Mouse (Mus musculus): ENCODE measurements around the gene Negr1.

The Negr1 gene

DNA sequence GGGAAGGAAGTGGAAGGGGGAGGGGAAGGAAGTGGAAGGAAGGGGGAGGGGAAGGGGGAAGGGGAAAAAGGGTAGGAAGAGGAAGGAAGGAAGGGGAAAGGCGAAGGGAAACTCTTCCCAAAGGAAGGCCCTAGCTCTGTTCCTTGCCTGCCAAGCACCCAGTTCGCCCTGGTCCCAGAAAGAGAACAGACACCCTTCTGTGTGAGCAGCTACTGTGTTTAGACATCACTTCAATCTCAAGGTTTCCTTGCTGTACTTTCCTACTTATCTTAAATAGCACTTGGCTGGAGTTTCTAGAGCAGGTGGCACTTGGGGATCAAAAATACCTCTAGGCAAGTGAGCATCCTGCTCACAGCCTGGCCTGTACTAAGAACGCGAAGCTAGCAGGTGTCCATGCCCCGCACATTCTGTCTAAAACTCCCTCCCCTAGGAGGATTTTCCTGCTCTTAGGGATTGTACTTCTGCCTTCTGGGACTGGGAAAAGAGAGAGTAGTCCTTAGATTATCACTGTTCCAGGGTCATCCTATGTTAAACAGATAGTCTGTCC, 128.5 kb downstream of the Negr1 start:
- no peak for DNase-seq (ENCODE audit: low spot score)

DNA sequence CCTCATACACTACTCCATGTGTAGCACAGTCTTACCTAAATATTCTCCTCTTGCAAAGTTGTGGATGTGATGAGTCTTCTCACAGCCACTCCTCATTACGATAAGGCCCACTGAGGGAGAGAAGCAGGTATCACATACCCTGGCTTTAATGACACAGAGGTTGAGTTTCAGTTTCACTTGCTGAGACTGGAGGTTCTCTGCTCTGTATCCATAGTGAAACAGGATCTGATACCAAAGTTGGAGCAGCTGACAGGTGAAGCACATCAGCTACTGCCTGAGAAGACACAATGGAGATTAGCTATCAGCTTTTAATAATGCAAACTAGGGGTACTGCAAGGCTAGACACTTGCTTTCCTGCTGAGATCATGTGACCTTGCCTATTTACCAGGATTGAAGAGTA, 137.1 kb downstream of the Negr1 start:
- no peak for DNase-seq (ENCODE audit: low spot score)

DNA sequence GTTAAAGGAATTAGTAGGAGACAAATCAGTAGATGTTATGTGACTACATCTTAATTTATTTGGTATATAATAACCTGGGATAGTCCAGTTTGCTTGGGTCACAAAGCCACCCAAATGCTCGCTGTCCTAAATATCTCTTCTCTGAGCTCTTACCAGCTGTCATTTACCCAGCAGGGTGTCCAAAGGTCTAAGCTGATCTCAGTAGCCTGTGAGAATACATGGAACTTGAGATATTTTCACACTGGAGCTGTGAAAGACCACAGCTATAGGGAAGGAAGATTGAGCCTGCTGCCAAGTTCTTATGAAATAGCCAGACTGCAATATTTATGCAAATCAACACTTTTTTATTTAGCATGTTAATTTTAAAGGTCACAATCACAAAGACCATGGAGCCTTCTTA, 141.6 kb downstream of the Negr1 start:
- no peak for DNase-seq (ENCODE audit: low spot score)

DNA sequence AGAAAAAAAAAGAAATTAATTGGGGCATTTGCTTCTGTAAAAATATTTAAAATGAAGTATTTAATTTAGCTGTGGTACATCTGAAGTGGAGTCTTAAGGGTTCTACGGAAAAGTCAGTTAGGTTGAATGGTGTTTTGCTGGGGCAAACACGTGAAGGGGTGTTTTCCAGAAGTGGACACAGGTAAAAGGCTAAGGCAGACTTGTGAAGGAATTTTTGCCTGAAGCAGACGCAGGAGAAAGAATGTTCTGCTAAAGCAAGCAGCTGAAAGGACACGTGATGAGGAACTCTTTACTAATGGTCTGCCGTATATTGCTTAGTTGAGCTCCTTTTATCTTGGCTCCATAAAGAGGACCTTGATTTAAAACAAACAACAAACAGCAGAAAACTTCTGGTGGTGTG, 148.6 kb downstream of the Negr1 start:
- no peak for DNase-seq (ENCODE audit: low spot score)

DNA sequence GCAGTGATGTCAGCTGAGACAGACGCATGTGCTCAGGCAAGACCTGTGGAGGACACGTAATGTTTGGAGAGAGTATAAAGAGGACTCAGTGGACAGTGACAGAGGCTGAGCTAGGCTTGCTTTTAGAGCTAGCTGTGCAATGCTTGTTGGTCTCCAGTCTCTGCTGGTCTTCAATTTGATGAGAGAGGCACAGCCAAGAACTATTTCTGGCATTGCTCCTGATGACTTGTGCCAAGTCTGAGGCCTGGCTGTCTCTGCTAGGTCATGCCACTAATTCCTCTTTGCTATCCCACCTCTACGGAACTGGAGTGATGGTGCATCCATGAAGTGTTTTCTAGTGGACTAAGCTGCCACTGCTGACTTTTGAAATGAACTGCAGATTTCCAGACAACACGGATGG, 149.1 kb downstream of the Negr1 start:
- no peak for DNase-seq (ENCODE audit: low spot score)

DNA sequence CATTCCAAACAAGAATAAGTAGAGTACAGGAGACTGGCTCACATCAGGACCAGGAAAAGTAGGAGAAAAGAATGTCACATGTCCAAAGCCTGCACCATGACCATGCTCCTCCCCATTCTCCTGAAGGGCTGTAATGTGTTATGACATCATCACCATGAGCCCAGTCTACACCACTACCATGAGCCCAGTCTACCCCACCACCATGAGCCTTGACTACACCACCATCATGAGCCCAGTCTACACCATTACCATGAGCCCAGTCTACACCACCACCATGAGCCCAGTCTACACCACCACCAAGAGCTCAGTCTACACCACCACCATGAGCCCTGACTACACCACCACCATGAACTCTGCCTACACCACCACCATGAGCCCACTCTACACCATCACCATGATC, 174.7 kb downstream of the Negr1 start:
- no peak for DNase-seq (ENCODE audit: low spot score)

DNA sequence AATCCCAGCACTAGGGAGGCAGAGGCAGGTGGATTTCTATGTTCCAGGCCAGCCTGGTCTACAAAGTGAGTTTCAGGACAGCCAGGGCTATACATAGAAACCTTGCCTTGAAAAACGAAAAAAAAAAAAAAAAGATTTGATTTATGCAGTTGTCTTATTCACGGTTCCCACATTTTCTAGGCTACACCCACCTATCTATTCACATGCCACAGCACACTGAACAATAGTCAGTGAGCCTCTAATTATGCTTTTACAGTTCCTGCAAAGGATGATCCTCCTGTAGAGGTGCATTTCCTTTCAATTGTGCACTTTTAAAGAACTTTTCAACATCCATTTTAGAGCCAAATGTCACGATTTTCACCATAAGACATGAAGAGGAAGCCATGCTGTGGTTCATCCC, 177.9 kb downstream of the Negr1 start:
- DNase-seq (ENCODE audit: low spot score), result no peak

DNA sequence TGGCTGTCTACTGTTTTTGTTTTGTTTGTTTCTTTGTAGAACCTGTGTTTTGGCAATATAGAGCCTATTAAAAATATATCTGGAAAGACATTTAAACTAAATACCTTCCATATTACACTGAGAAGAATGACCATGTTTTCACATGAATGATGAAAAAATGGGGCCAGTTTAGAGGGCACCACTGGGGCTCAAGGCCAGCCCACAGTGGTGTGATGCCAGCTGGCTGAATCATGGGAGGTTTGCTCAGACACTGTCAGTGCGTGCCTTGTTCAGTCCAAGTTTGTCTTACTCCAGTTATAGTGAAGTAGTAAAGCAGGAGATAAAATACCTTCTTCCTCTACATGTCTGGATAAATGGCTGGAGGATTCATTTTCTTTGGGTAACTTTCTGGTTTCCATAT, 181.7 kb downstream of the Negr1 start:
- no peak for DNase-seq (ENCODE audit: low spot score)

DNA sequence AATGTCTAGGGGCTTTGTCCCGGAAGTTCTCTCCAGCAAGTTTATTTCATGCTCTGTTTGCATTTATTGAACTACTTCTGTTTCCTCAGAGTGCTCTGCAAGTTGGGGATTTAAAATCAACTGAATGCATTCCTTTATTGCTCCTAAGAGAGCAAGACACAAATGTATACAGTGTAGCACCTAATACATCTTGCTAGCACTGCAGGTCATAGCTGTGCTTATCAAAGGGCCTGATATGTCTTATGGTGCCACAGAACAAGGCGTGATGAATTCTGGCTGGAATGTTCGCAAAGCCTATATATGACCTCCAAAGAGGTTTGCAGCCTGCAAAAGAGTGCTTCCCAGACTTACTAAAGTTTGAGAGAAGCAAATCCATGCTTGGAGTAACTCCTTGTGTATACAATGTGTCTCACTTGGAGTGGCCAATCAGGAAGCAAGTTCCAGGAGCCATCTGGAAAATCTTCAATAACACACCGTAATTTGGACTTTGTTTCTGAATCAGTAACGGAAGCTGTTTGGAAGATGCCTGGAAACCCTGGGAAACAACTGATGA, 183.7 kb downstream of the Negr1 start:
- DNase-seq (ENCODE audit: low spot score), result no peak

DNA sequence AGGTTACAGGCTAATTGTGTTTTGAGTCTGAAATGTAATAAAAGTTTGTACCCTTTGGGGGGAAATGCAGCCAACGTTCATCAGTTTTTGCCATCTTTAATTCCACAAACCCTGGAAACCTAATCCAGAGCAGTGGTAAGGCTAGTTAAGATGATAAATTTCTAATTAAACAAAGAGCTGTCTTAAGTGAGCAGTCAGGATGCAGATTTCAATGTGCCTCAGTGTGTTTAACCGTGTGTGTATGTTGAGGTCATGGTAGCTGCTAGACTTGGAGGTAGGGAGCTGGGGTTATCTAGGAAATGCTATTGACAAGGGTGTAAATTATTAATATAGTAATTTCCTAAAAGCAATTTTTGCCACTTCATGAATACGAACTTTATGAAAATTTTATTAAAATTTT, 185.9 kb downstream of the Negr1 start:
- DNase-seq (ENCODE audit: low spot score), result no peak

DNA sequence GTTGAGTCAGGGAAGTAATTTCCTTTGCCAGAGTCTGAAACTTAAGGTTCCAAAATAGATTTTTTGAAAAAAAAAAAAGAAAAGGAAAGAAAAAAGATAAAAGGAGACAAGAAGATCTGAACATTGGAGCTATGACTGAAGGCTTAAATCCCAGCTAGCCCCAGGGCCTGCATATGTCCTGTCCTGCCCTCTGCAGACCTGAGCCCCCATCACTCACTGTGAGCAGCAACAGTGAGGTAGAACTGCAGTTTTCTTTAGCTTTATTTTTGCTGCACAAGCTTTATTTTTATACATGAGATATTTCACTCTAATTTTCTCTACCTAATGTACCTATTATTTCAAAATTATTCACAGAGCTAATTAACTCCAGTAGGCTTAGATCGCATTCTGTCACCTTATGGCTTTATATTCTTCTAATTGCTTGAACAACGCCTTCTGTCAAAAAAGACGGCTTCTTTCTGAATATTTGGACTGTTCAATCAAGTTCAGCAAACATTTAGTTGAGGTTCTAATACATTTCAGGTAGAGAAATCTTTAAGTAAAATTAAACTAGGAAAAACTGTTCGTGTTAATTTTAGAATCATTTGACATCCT, 192.3 kb downstream of the Negr1 start:
- no peak for DNase-seq (ENCODE audit: low spot score)

DNA sequence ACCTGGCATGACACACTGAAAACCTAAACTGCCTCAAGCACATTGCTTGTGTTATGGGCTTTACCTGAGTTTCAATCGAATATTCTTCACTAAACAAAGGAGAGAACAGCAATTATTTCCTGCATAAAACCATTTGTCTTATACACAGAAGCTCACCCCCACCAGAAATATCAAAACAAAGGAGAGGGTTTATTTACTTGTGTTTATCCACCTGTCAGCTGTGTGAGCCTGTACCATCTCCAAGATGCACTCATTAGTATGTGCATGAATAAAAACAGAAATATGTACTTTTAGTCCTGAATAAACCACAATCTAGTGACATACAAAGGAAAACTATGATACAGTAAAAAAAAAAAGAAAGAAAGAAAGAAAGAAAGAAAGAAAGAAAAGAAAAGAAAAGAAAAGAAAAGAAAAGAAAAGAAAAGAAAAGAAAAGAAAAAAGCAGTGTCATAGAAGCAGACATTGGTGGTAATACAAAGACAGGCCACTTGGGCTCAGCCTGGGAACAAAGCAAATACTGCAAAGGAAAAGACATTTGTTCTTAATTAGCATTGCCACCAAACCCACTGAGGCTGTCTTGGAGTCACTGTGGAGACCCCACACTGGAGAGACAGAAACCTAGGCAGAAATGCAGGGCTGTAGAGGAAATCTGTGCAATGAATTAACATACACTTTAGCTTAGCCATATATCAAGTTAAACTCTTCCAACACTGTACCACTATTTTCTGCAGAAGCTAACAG, 193.4 kb downstream of the Negr1 start:
- no peak for DNase-seq (ENCODE audit: low spot score)

DNA sequence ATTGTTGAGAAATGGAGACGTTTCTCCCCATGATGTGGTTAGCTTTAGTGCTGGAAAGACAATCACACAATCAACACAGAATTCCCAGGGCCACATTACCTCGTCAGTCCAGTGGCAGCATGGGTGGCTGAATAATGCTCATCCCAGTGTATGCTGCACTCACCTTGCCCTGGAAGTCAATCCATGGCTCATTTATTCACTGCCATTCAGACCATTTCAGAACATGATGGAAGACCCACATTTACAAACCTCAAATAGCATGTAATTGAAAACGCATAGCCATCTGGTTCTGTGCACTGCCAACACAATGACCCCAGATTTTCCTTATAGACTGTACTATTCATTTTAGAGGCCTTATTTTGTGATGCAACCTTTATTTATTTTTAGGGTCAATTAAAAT, 203.4 kb downstream of the Negr1 start:
- no peak for DNase-seq (ENCODE audit: low spot score)

DNA sequence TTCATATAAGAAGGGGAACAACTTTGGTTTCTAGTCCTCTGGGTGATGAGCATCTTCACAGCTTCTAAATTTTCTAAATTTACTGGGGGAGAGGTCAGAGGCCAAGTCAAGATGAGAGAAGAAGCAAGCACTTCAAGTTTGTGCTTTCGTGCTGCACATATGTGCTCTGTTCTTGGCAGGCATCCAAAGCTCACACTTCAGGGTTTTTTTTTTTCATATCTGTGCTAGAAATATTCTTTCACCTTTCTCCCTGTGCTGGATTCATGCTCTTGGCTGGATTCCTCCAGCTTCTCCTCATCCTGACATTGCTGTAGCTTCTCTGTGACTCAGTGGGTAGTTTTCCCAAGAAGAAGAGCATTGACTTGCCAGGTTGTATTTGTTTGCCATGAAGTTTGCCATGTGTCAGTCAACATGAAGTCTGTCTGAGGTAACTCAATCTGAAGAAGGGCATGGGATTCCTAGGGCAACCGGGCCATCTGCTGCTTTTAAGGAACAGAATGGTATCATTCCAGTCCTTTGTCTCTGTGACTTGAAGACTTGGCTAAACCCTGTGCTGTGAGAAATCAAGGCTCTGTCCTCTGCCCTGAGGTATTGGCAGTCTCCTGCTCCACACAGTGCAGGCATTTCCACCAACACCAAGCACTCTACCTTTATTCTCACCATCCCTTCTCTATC, 204.7 kb downstream of the Negr1 start:
- DNase-seq (ENCODE audit: low spot score), result no peak

DNA sequence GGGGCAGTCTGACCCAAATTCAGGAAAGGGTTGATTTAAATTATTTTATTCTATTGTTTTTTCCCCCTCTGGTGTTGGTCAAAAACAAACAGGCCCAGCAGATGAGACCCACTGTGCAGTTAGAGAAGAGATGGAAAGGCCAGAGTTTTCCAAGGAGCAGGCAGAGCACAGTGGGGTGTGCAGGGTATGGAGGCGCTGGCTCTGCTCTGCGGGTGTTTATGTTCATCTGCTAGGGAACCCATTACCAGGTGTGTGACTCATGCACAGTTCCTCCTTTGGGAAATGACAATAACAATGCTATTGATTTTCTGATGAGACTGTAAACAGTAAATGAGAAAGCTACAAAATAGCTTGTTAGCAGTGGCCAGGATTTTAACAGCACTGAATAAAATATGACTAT, 210.0 kb downstream of the Negr1 start:
- DNase-seq (ENCODE audit: low spot score), result no peak

DNA sequence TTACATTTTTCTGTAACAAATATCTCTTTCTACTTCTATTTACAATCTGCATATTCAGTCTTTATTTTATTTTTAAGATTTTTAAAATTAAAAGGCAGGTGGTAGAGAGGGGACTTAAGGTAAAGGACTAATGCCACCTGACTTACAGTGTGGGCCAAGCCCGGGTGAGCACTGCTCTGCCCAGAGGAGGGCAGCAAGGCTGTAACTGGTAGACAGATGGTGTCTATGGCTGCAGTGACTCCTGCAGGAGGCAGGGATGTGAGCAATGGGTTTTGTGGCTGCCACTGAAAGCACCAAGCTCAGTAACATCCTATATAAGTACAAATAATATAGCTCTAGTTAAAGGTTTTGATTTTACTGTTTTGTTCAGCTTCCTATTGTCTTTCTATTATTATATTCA, 210.5 kb downstream of the Negr1 start:
- no peak for DNase-seq (ENCODE audit: low spot score)

DNA sequence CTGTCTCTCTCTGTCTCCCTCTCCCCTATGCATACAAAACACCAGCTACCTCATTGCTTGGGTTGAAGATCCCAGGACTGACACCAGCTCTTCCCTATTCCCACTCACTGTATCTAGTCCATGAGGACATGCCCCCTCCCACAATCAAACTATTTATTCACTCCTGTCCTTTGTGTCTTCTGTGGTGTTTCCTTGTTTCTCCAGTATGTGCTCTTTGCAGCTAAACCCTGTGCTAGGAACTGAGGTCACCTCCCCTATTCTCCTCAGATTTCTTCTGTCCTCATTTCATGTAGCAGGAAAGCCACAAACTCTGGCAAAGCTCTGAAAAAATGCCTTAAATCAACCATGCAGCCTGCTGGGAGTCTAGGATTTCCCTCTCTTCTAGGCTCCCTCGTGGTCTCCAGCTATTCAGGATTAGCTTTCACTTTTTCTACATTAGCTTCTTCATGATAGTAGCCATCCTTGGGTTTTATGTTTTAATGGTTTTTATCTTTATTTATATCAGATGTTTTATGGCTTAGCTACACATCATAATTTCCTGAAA, 222.8 kb downstream of the Negr1 start:
- DNase-seq (ENCODE audit: low spot score), result no peak

DNA sequence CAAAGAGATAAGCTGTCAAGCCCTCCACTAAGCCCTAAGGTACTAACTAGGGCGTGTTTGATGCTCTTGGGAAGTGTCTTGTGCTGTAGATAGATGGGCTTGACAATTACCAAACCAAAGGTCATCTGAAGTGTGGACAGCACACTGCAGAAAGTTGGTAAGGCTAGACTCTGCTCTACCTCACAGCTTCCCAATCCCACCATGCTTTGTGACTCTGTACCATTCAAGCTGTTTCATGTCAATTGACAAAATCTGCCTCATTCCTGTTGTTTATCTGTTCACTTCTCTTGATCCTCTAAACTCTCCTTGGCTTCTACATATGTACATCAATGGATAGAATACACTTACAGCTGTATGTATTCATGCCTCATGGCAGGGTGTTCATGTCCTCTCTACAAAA, 224.8 kb downstream of the Negr1 start:
- DNase-seq (ENCODE audit: low spot score), result no peak

DNA sequence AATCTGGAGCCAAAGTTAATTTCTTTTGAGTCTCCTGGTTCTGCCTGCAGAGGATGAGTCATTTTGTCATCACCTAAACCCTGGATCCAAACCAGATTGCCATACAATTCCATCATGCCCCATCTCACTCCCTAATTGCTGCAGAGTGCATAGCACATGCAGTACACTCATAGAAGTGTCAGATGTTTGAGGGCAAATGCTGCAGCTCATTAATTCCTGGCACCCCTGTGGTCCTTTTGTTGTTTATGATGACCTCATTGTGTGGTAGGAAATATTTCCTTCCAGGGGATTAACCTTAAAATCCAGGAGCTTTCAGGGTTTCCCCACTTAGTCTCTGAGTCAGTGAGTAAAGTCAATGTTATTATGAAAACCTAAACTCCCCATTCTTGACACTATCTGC, 229.6 kb downstream of the Negr1 start:
- DNase-seq (ENCODE audit: low spot score), result no peak

DNA sequence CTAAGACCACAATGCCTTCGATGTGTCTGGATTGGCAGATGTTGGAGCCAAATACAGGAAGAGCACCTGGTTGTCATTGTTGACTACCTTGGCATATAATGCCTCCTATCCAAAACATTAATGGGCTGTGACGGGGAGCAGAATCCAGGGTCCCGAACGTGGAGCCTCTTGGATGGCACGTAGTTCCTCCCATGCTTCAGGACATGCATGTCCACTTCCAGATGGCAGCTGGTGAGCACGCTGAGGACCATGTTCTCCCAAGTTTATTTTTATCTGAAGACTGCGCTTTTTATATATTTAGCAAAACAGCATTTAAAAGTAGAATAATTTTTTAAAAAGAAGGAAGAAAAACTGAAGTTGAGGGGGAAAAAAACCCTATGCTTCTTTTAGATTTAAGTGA, 231.1 kb downstream of the Negr1 start:
- no peak for DNase-seq (ENCODE audit: low spot score)

DNA sequence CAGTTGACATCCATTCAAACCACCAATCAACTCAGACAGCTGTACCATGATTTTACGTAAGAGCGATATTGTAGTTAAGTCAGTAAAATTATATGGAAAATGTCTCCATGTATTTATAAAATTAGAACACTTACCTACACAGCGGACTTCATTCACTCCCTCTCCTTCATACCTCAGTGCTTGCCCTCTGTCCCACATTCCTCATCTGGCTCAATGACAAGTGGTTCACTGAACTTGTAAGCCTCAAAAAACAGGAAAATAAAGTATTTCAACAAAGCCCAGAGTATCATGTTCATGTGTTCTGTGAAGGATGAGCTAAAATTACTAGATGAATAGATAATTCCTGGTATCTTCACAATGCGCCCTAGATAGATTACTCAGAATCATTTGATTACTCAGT, 232.5 kb downstream of the Negr1 start:
- no peak for DNase-seq (ENCODE audit: low spot score)

DNA sequence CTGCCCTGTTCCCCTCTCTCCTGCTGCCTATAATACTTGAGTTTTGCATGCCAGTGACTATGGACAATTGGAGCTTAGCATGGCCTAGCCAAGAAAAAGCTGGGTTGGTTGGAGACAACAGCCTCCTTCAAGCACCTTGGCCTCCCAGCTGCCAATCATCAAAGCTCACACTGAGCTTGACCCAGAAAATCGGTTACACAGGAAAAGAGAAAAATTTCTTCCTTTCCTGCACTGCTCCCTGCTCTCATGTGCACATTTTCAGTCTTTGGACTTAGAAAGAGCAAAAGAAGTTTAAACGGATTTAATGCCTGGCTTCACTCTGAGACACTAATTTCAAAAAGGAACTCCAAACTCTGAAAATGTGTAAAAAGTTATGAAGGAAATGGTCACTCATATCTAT, 233.0 kb downstream of the Negr1 start:
- DNase-seq (ENCODE audit: low spot score), result no peak

Measured in urinary bladder, postnatal 25 days (tissue).